34 mouse cellular contexts compared by ENCODE assay signal in genomic region chr3:137642137-137642536, GRCm38 (mm10). TPM values are rescaled to one million over a fixed set of nuclear protein-coding genes. Genes with fewer than 3 reads are reported as not detected.
DNase-seq lines count a peak whose midpoint lies in the region; ATAC-seq and TF ChIP-seq lines count a peak whose summit lies in the region.
"Had no signal": no experiment of that assay in that cellular context is flagged by ENCODE, and none has a peak within 500 bp of the region (broad histone marks: within the 10 kb centered on the region; RNA-seq: fewer than 3 reads in every experiment).

No protein-coding gene starts in this region.

- 0 out of 2 replicates have a peak, but pooled peaks have one; percentile 21 for ATAC-seq in forebrain, embryonic 11.5 days (replicated peaks; ENCODE audit: low FRiP score)
- ATAC-seq in forebrain, embryonic 12.5 days (ENCODE audit: low FRiP score): no peak
- ATAC-seq in frontal cortex, adult (ENCODE audit: low TSS enrichment): peak; percentile 64
- ATAC-seq in monocyte, adult 5-6 weeks (replicated peaks; ENCODE audit: insufficient number of reproducible peaks, low FRiP score, low TSS enrichment, poor library complexity, severe bottlenecking): no peak
- ATAC-seq: forebrain, embryonic 15.5 days; hindbrain, postnatal 0 days; inflammation-experienced regulatory T-cells, adult 6 months; intestine, embryonic 16.5 days; Patski had no signal

- no peaks in the 10 kb centered on the region for H3K36me3 ChIP-seq in forebrain, embryonic 11.5 days (ENCODE audit: control insufficient read depth, insufficient read depth, low read length)
- H3K36me3 ChIP-seq in forebrain, embryonic 12.5 days (replicated peaks): no peaks in the 10 kb centered on the region
- H3K36me3 ChIP-seq in CH12.LX (replicated peaks in 1 of 2; ENCODE audit: control insufficient read depth in 1 of 2, insufficient read depth in 1 of 2, low read length in 1 of 2): no peaks in the 10 kb centered on the region
- H3K36me3 ChIP-seq: embryonic facial prominence, embryonic 12.5 days; embryonic facial prominence, embryonic 15.5 days; forebrain, embryonic 15.5 days; G1E; heart, embryonic 10.5 days; heart, embryonic 13.5 days had no signal

- TF ChIP-seq RAD21 in CH12.LX (IDR thresholded peaks at IDR 0.05; ENCODE audit: low read depth, low read length): no peak

- no peaks in the 10 kb centered on the region for H3K27me3 ChIP-seq in forebrain, embryonic 11.5 days (ENCODE audit: control insufficient read depth, insufficient read depth, low read length)
- no peaks in the 10 kb centered on the region for H3K27me3 ChIP-seq in forebrain, embryonic 12.5 days
- no peaks in the 10 kb centered on the region for H3K27me3 ChIP-seq in CH12.LX (replicated peaks)
- H3K27me3 ChIP-seq: embryonic facial prominence, embryonic 12.5 days; embryonic facial prominence, embryonic 15.5 days; forebrain, embryonic 15.5 days; heart, embryonic 13.5 days; Patski had no signal

- DNase-seq in forebrain, embryonic 11.5 days (ENCODE audit: low spot score): no peak
- no peak for DNase-seq in frontal cortex, postnatal 14 days (ENCODE audit: low spot score in 2 of 2)
- DNase-seq in CH12.LX (ENCODE audit: extremely low read depth): no peak
- DNase-seq in brain, embryonic 14.5 days (ENCODE audit: low read depth): peak; percentile 39
- no peak for DNase-seq in frontal cortex, postnatal 10 days (ENCODE audit: low spot score in 2 of 2)
- DNase-seq: adrenal gland, adult 2 months; adrenal gland, postnatal 14 days; cerebellum, adult 18-20 months; cerebellum, adult 9-10 months; cerebellum, postnatal 14 days; gastrocnemius, postnatal 36 days; heart, adult 2 months; heart, postnatal 14 days; heart, postnatal 4 days; kidney, adult 18-20 months had no signal

- dilution Hi-C loops in CH12.LX (cut with MboI; ENCODE audit: extremely low pct_ligation_motif_present, extremely low pct_unique_long_range_greater_than_20kb, low sequenced_read_pairs): no loop called here

- no peak for TF ChIP-seq CTCF in CH12.LX (conservative IDR thresholded peaks at IDR 0.05 in 1 of 2, IDR thresholded peaks at IDR 0.05 in 1 of 2; ENCODE audit: low read depth in 2 of 2, low read length in 2 of 2)
- TF ChIP-seq CTCF in brain, embryonic 14.5 days (IDR thresholded peaks at IDR 0.05; ENCODE audit: borderline replicate concordance, extremely low read depth, insufficient read depth, insufficient read length): no peak

- H3K9ac ChIP-seq in forebrain, embryonic 11.5 days (ENCODE audit: low read length): no peak overlapping the region
- H3K9ac ChIP-seq in forebrain, embryonic 12.5 days: no peak overlapping the region
- H3K9ac ChIP-seq in CH12.LX (ENCODE audit: insufficient read depth, low read depth): no peak overlapping the region
- H3K9ac ChIP-seq: embryonic facial prominence, embryonic 12.5 days; embryonic facial prominence, embryonic 15.5 days; forebrain, embryonic 15.5 days; heart, embryonic 13.5 days; hindbrain, embryonic 14.5 days had no signal

- WGBS in forebrain, embryonic 11.5 days: 60% methylated on average over 8 of the region's 8 CpGs
- WGBS in forebrain, embryonic 12.5 days: 52% methylated on average over 8 of the region's 8 CpGs

- no peaks in the 10 kb centered on the region for H3K79me2 ChIP-seq in CH12.LX (replicated peaks; ENCODE audit: control insufficient read depth, extremely low read depth, insufficient read depth, poor library complexity, severe bottlenecking)

- H3K4me3 ChIP-seq in forebrain, embryonic 11.5 days (ENCODE audit: low read depth, low read length): no peak overlapping the region
- no peak overlapping the region for H3K4me3 ChIP-seq in forebrain, embryonic 12.5 days (replicated peaks)
- no peak overlapping the region for H3K4me3 ChIP-seq in CH12.LX (replicated peaks in 1 of 3; ENCODE audit: low read depth in 2 of 3, low read length in 2 of 3, poor library complexity in 1 of 3)
- H3K4me3 ChIP-seq: embryonic facial prominence, embryonic 12.5 days; embryonic facial prominence, embryonic 15.5 days; forebrain, embryonic 15.5 days; heart, adult 2 months; heart, embryonic 10.5 days; heart, embryonic 13.5 days had no signal

- H3K27ac ChIP-seq in forebrain, embryonic 11.5 days (ENCODE audit: low read depth, low read length): no peak overlapping the region
- no peak overlapping the region for H3K27ac ChIP-seq in forebrain, embryonic 12.5 days
- H3K27ac ChIP-seq in CH12.LX (ENCODE audit: insufficient read depth, low read depth): no peak overlapping the region
- H3K27ac ChIP-seq: embryonic facial prominence, embryonic 12.5 days; embryonic facial prominence, embryonic 15.5 days; forebrain, embryonic 15.5 days; heart, adult 2 months; heart, embryonic 10.5 days; heart, embryonic 13.5 days; hindbrain, embryonic 14.5 days; hindbrain, postnatal 0 days had no signal

- no peaks in the 10 kb centered on the region for H3K4me1 ChIP-seq in forebrain, embryonic 11.5 days (replicated peaks; ENCODE audit: control insufficient read depth, insufficient read depth, low read length)
- H3K4me1 ChIP-seq in forebrain, embryonic 12.5 days: peaks cover 5% of the 10 kb centered on the region
- peaks cover 11 to 47% of the 10 kb centered on the region in 2 experiments for H3K4me1 ChIP-seq in CH12.LX (ENCODE audit: control insufficient read depth in 1 of 2, insufficient read depth in 2 of 2)
- H3K4me1 ChIP-seq: embryonic facial prominence, embryonic 15.5 days; heart, embryonic 10.5 days; heart, embryonic 13.5 days had no signal

- no peak for TF ChIP-seq POLR2A in CH12.LX (IDR thresholded peaks at IDR 0.05; ENCODE audit: low read depth, low read length)
- no peak for TF ChIP-seq POLR2A in brain, embryonic 14.5 days (IDR thresholded peaks at IDR 0.05; ENCODE audit: borderline replicate concordance, extremely low read depth, insufficient read depth, insufficient read length, poor library complexity, severe bottlenecking)

- H3K4me2 ChIP-seq in forebrain, embryonic 11.5 days (ENCODE audit: low read depth, low read length, severe bottlenecking): no peak overlapping the region
- H3K4me2 ChIP-seq in forebrain, embryonic 12.5 days: no peak overlapping the region
- H3K4me2 ChIP-seq in CH12.LX (ENCODE audit: insufficient read depth, low read depth, poor library complexity, severe bottlenecking): peak overlapping the region; percentile 33; the same call in 1 of the 2 replicates
- H3K4me2 ChIP-seq: embryonic facial prominence, embryonic 12.5 days; embryonic facial prominence, embryonic 15.5 days; forebrain, embryonic 15.5 days; heart, embryonic 13.5 days; hindbrain, embryonic 14.5 days had no signal

- H3K9me3 ChIP-seq in forebrain, embryonic 11.5 days (ENCODE audit: control insufficient read depth, low read length): no peaks in the 10 kb centered on the region
- H3K9me3 ChIP-seq in forebrain, embryonic 12.5 days: no peaks in the 10 kb centered on the region
- no peaks in the 10 kb centered on the region for H3K9me3 ChIP-seq in CH12.LX (replicated peaks; ENCODE audit: low read length)
- H3K9me3 ChIP-seq: embryonic facial prominence, embryonic 12.5 days; embryonic facial prominence, embryonic 15.5 days; forebrain, embryonic 15.5 days; G1E; heart, embryonic 10.5 days; heart, embryonic 13.5 days had no signal

- in situ Hi-C loops in CH12.LX (cut with MboI; ENCODE audit: low pct_ligation_motif_present, low pct_unique_long_range_greater_than_20kb, low sequenced_read_pairs): no loop called here

- 0 out of 2 replicates have a peak, but pooled peaks have one; percentile 21 for TF ChIP-seq EP300 in CH12.LX (IDR thresholded peaks at IDR 0.05; ENCODE audit: low read length)

TF ChIP-seq in CH12.LX, 34 proteins besides CTCF, POLR2A, EP300 and RAD21:
- peak; percentile 25; the same call in 1 of the 2 replicates for TF ChIP-seq IRF4 (IDR thresholded peaks at IDR 0.05; ENCODE audit: low read depth, low read length)
- TF ChIP-seq E2F4 (IDR thresholded peaks at IDR 0.05; ENCODE audit: insufficient replicate concordance, low read depth, low read length): no peak
- TF ChIP-seq GABPA (IDR thresholded peaks at IDR 0.05; ENCODE audit: insufficient replicate concordance, low read depth, low read length): no peak
- no peak for TF ChIP-seq USF2 (conservative IDR thresholded peaks at IDR 0.05; ENCODE audit: low read depth, low read length)
- TF ChIP-seq USF1 (IDR thresholded peaks at IDR 0.05; ENCODE audit: low read depth, low read length): no peak
- peak; percentile 45; the same call in 1 of the 2 replicates for TF ChIP-seq TCF12 (IDR thresholded peaks at IDR 0.05; ENCODE audit: low read depth, low read length)
- no peak for TF ChIP-seq KAT2A (IDR thresholded peaks at IDR 0.05; ENCODE audit: insufficient replicate concordance, low read length)
- peak; percentile 19; the same call in 1 of the 2 replicates for TF ChIP-seq ELF1 (IDR thresholded peaks at IDR 0.05; ENCODE audit: low read depth, low read length)
- peak; percentile 81 for TF ChIP-seq BHLHE40 (IDR thresholded peaks at IDR 0.05; ENCODE audit: low read depth, low read length)
- TF ChIP-seq ETS1 (conservative IDR thresholded peaks at IDR 0.05; ENCODE audit: low read depth, low read length): peak; percentile 38; the same call in 1 of the 2 replicates

RNA-seq across cellular contexts. Expression of gene Ddit4l, which starts 20.7 kb away (rescaled TPM):
- 9.2 and 11.9 TPM in 2 replicates for polyA plus RNA-seq in forebrain, embryonic 11.5 days (2014; fragmentation: Nextera tagmentation; extraction: Ambion mirVana)
- 9.9 and 12.7 TPM in 2 replicates for polyA plus RNA-seq in forebrain, embryonic 12.5 days (2016; fragmentation: Nextera tagmentation; extraction: Ambion mirVana)
- 1.3 and 2.6 TPM in 2 replicates for total RNA-seq in CH12.LX (2012; rRNA removed)
- total RNA-seq in CH12.LX (2014; rRNA removed): 2.2 and 2.8 TPM in 2 replicates
- polyA plus RNA-seq in CH12.LX (2012; ENCODE audit: insufficient read length, low read depth): 10.3 and 11.3 TPM in 2 replicates
- 4.4 and 4.5 TPM in 2 replicates for polyA plus RNA-seq in brain, embryonic 14.5 days (2012; rRNA removed)
- total RNA-seq in monocyte, adult 5-6 weeks (2017): not detected in 3 replicates
- total RNA-seq: granulocyte monocyte progenitor cell, adult 5-6 weeks had no signal
- polyA plus RNA-seq: G1E had no signal

RNA-seq across cellular contexts. Expression of gene Gm21962, which starts 29.2 kb away (rescaled TPM):
- polyA plus RNA-seq in forebrain, embryonic 11.5 days (2014; fragmentation: Nextera tagmentation; extraction: Ambion mirVana): not detected in 2 replicates
- polyA plus RNA-seq in forebrain, embryonic 12.5 days (2016; fragmentation: Nextera tagmentation; extraction: Ambion mirVana): not detected in 2 replicates
- not detected in 2 replicates for total RNA-seq in CH12.LX (2012; rRNA removed)
- not detected in 2 replicates for total RNA-seq in CH12.LX (2014; rRNA removed)
- polyA plus RNA-seq in CH12.LX (2012; ENCODE audit: insufficient read length, low read depth): not detected in 2 replicates
- polyA plus RNA-seq in brain, embryonic 14.5 days (2012; rRNA removed): not detected in 2 replicates
- total RNA-seq in monocyte, adult 5-6 weeks (2017): 0.57 TPM in 1 of 3 replicates, not detected in the others
- total RNA-seq: adrenal gland, adult 2 months; adrenal gland, postnatal 14 days; adrenal gland, postnatal 4 days; gastrocnemius, adult 8-10 months; gastrocnemius, postnatal 36 days; granulocyte monocyte progenitor cell, adult 5-6 weeks; heart, adult 2 months; heart, postnatal 14 days; heart, postnatal 4 days; hindbrain, postnatal 0 days had no signal
- polyA plus RNA-seq: adrenal gland, adult 2 months; embryonic facial prominence, embryonic 12.5 days; embryonic facial prominence, embryonic 15.5 days; forebrain, embryonic 15.5 days; G1E; heart, adult 2 months; heart, embryonic 10.5 days; heart, embryonic 13.5 days; heart, embryonic 16.5 days; hindbrain, embryonic 11.5 days; hindbrain, embryonic 14.5 days; hindbrain, postnatal 0 days; inflammation-experienced regulatory T-cells, adult 6 months; intestine, embryonic 16.5 days; Patski had no signal

Comparison
In these comparisons a context has a peak if more than half of its experiments do, and no peak if none do; other contexts are left out.
1. ATAC-seq: peak in forebrain, embryonic 11.5 days (single experiment) and frontal cortex, adult (single experiment); none in forebrain, embryonic 12.5 days (single experiment) and monocyte, adult 5-6 weeks (single experiment).